Mouse (Mus musculus) right cerebral cortex, postnatal 36 days (tissue): ENCODE measurements at regions not wholly inside any gene's neighbourhood (a gene's known extent, or its start where the extent isn't known, plus 50 kb on each side); places are given as distances from the start of the nearest gene placed in this dataset.

Experiments used
- DNase-seq, 2 experiments: peaks; one replicate each; pipeline ENCODE4 v3.0.0; 2022; ENCODE audit warnings: low spot score in 2 of 2, mixed read lengths in 1 of 2

DNA sequence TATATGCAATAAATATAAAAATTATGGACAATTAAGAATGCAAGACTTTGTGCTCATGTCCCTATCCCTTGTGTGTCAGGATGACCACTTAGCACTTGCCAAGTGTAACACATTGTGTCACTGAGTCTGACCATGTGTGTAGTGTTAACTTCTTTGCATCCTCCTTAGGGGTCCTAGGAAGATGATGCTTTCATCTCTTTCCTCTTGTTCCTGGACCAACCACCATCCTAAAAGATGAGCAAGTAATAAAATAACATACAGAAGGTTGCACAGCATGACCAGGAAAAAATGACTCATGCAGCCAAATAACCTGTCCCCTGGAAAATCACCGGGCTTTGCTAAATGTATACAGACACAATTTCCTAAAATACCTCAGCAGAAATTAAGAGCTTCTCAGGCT lies 121.1 kb upstream of the Kcnip4 start:
- no peak for DNase-seq

DNA sequence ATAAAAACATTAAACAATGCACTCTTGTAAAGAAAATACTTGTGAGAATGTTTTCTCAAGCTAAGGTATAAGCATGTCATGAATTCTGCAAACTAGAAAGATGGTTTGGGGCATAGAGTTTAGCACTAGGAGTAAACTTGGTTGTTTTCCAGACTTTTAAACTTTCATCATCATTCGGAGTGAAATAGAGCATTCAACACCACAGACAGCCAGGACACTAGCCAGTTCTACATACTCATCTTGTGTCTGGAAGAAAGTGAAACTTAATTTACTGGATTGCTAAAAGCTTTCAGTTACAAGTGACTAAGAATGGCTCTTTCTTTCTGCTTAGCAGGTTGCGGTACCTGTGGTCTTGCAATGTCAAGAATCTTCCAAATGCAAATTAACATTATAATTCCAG lies 119.9 kb upstream of the Kcnip4 start:
- no peak for DNase-seq

GRCm38 (mm10) chr5:49642439-49642838 lies 117.7 kb upstream of the Kcnip4 start:
- DNase-seq, result no peak

- no peak for DNase-seq
Observed at GRCm38 (mm10) chr5:49641206-49641830, 116.6 kb upstream of the Kcnip4 start.

DNA sequence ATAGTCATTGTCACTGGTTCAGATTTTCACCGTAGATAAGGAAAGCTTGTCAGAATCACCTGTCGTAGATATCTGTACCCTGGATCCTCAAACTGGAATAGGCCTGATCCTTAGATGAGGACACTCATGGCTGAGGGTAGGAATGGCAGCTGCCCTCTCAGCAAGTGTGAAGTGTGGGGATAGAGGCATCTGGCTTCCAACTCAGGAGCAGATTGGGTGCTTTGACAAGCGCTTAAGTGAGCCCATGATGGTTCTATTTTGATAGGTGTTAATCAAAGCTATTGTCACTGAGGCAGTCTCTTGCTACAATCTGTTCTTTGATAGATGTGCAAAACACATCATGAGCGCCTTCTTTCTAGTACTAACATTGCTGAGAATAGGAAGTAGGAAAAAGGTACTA lies 114.9 kb upstream of the Kcnip4 start:
- no peak for DNase-seq

GRCm38 (mm10) chr5:49620152-49620551 lies 95.4 kb upstream of the Kcnip4 start:
- no peak for DNase-seq

DNA sequence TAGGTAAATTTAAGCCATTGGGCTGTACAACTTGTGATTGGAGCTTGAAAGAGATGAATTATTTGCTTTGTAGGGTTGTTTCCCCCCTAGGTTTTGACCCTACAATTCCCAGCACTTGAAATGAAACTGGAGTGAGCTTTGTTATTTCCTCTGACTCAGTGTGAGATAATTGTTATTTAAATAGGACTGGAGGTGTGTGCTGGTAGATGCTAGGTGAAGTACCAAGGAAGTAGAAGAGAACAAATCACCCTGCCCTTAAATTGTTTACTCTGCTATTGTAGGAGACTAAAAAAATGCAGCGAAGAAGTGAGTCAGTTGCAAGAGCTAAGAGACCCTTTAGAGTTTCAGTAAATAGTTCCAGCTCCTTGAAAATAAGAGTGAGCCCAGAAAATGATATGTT lies 82.1 kb upstream of the Kcnip4 start:
- no peak for DNase-seq

DNA sequence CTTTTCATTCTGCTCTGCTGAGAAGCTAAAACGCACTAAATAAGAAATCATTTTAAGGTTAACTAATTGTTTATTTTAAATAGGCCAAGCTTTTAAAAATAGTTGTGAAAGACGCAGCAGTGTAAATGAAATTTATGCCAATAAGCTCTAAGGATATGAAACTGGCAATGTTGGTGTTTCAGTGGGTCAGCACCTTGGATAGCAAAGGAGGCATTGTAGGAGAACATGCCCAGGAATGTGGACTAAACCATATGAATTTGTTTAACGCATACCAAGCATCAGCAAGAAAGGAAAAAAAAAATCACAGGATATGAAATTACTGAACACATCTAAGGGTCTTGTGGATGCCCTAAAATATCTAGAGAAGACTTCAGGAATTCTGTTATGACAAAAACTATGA lies 56.1 kb upstream of the Kcnip4 start:
- DNase-seq, result no peak

DNA sequence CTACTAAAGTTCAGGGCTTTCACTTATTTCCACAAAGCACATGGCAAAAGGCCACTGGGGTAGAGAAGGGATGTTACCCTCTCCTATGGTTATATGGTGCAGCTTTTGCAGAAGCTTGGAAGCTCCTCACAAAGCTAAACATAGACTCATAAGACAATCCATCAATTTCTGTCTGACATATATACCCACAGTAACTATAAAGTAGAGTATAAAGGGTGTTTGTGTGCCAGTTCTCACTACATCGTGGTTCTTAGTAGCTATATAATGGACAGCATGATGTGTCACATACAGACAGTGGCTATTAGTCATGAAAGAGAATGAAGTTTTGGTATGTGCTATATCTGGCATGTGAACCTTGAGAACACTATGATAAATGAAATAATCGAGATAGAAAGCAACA lies 51.2 kb upstream of the Kcnip4 start:
- DNase-seq, result no peak
